Mouse (Mus musculus) olfactory bulb, adult 2 months (tissue): ENCODE measurements around the gene Serpina3c.

Experiments used
- CTCF ChIP-seq: fragments of 200-500 bp; IDR thresholded peaks from 2 replicates; pipeline ENCODE4 v1.5.1; 2012; ENCODE audit warnings: low read depth, mild to moderate bottlenecking, low read length, moderate library complexity; ENCODE audit not compliant: insufficient read depth
- POLR2A ChIP-seq: fragments of 200-500 bp; IDR thresholded peaks from 2 replicates; pipeline ENCODE4 v1.6.1; 2012; ENCODE audit warnings: mild to moderate bottlenecking, low read depth, low read length, moderate library complexity; ENCODE audit not compliant: insufficient read depth

- no peak for TF ChIP-seq POLR2A
- no peak for TF ChIP-seq CTCF
These were observed 527 bp downstream of the Serpina3c start for GRCm38 (mm10) chr12:104153041-104153645.
